Mouse (Mus musculus) heart, adult 8-10 months (tissue): ENCODE data around the gene Lair1. TPM values are rescaled to one million over a fixed set of nuclear protein-coding genes. Genes with fewer than 3 reads are reported as not detected.
"Not testable (repeated sequence)": the region's sequence is repeated elsewhere in the genome, so short reads cannot be mapped to it uniquely, and the experiment has no call there.

Source experiments
- DNase-seq: peaks from one replicate; pipeline ENCODE4 v3.0.0; 2022; ENCODE audit warnings: low spot score
- total RNA-seq, 4 experiments: library from RNA; stranded (reverse); gene quantifications; 2 replicates each; pipeline ENCODE4 v1.2.4; 2022

Gene Lair1
- 1 to 10 TPM in 3 of 4 experiments, under 1 TPM in 1; 0.84 to 2.0 (median 1.7) TPM for total RNA-seq

- no peak for DNase-seq
These were observed at the start of gene Lair1 for GRCm38 (mm10) chr7:4063013-4063412. TSS of gene Lair1 (minus strand) at chr7:4063204.

GRCm38 (mm10) chr7:4111766-4112165 is 48.8 kb upstream of the Lair1 start:
- peak; percentile 30 for DNase-seq

GRCm38 (mm10) chr7:4103411-4103810 is 40.4 kb upstream of the Lair1 start:
- DNase-seq = peak; percentile 54

- no peak for DNase-seq
These were observed 38.1 kb upstream of the Lair1 start for GRCm38 (mm10) chr7:4101144-4101543.

GRCm38 (mm10) chr7:4098832-4099231 is 35.8 kb upstream of the Lair1 start:
- no peak for DNase-seq

GRCm38 (mm10) chr7:4098301-4098700 is 35.3 kb upstream of the Lair1 start:
- DNase-seq = no peak

- no peak for DNase-seq
These were observed 28.2 kb upstream of the Lair1 start for GRCm38 (mm10) chr7:4091170-4091569.

- DNase-seq = no peak
These were observed 25.7 kb upstream of the Lair1 start for GRCm38 (mm10) chr7:4088679-4089078.

- DNase-seq = no peak
These were observed 25.0 kb upstream of the Lair1 start for GRCm38 (mm10) chr7:4087896-4088480.

GRCm38 (mm10) chr7:4087238-4087895 is 24.4 kb upstream of the Lair1 start:
- no peak for DNase-seq

- DNase-seq = no peak
These were observed 22.6 kb upstream of the Lair1 start for GRCm38 (mm10) chr7:4085562-4085961.

- no peak for DNase-seq
These were observed 21.2 kb upstream of the Lair1 start for GRCm38 (mm10) chr7:4084161-4084560.

- peak; percentile 63 for DNase-seq
These were observed 19.8 kb upstream of the Lair1 start for GRCm38 (mm10) chr7:4082804-4083203.

- no peak for DNase-seq
These were observed 18.7 kb upstream of the Lair1 start for GRCm38 (mm10) chr7:4081706-4082105.

- DNase-seq = peak; percentile 28
These were observed 17.5 kb upstream of the Lair1 start for GRCm38 (mm10) chr7:4080552-4080951.

- DNase-seq = no peak
These were observed 16.5 kb upstream of the Lair1 start for GRCm38 (mm10) chr7:4079511-4079910.

- DNase-seq = no peak
These were observed 10.1 kb upstream of the Lair1 start for GRCm38 (mm10) chr7:4073144-4073543.

- DNase-seq = no peak
These were observed 8.1 kb upstream of the Lair1 start for GRCm38 (mm10) chr7:4071066-4071465.

- no peak for DNase-seq
These were observed 866 bp upstream of the Lair1 start for GRCm38 (mm10) chr7:4063714-4064425.

GRCm38 (mm10) chr7:4060602-4061188 is 2.3 kb downstream of the Lair1 start:
- DNase-seq = not testable (repeated sequence)

- peak; percentile 4 for DNase-seq
These were observed 36.1 kb downstream of the Lair1 start for GRCm38 (mm10) chr7:4026794-4027421.

GRCm38 (mm10) chr7:4004636-4005035 is 58.4 kb downstream of the Lair1 start:
- DNase-seq = not testable (repeated sequence)
